Mouse (Mus musculus) monocyte, adult 2 months (primary cell): ENCODE measurements around the gene Adgrb2.

Experiments
- DNase-seq, 2 experiments: peaks; one replicate each; pipeline ENCODE4 v3.0.0; 2022; ENCODE audit warnings: low spot score in 2 of 2, low read depth in 1 of 2

Gene Adgrb2

DNA sequence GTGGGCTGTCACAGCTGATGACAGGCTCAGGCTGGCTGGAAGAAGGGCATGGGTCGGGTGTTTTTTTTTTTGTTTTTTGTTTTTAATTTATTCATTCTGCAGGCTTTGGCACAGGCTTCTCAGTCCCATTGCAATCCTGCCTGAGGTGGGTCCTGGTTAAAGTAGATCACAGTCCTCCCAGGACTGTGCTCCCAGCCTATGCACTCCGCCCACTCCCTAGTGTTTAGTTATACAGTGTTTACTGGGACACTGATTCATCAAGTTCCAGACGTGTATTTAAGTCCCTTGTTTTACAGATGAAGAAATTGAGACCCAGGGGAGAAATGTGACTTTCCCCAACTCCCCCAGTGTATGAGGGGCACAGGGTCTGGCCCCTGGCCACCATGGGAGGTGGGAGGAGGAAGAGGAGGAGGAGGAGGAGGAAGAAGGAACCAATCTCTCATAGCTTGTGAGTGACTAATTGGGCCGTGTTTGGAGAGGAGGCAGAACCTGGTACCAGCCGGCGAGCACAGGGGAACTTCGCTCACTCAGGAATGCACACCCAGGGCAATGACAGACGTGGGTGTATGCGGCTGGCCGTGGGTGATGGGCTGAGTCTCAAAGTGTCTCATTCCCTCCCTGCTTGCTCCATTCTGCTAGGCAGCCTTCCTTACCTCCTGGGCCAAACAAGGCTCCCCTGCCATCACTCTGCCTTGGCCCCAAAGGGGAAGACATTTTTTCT is 39.0 kb downstream of the Adgrb2 start:
- DNase-seq = no peak

DNA sequence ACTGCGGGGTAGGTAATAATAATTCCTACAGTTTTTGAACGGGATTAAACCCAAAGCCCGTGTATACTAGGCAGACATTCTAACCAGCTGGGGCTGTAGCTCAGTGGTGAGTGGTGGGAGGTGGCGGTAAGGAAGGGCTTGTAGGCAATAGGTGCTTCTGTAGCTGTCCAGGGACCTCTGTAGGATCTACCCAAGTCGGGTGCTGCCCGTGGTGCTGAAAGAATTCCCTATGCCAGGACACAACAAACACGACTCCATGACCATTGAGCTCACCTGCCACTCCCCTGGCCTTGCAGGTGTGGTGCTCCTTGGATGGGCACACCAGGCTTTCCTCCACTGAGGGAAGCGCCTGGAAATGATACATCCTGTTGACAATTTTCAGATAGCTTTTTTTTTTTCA is 40.9 kb downstream of the Adgrb2 start:
- DNase-seq = no peak

DNA sequence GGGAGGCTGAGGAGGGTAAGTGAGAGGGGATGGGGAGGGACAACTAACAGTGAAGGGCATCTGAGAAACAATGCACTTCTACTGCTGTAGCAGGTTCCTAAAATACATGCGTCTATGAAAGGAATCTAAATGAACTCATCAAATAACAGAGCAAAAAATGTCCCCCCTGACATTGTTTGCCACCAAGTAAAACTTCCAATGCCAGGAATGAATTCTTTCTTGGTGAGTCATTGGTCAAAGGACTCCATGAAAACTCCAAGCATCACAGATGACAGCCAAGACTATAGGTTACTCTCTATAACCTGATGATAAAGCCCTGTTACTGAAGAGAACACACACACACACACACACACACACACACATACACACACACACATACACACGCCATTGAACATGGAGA is 46.5 kb downstream of the Adgrb2 start:
- no peak for DNase-seq

DNA sequence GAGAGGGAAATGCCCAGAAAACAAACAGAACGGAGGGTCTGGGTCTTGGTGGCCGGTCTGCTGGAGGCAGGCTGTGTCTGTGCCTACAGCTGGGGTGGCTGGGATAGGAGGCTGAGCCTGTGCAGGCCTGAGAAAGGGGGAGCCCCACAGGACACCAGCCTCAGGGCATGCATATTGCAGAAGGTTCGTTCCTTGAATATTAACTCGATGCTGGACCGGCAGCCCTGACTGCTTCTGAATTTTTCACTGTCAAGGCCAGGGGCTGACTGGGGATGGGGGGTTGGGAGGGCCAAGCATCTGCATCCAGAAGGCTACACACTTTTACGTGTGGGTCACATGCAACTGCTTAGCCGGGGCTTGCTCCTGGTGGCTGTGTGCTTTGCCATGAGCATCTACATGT is 48.8 kb downstream of the Adgrb2 start:
- DNase-seq = no peak

DNA sequence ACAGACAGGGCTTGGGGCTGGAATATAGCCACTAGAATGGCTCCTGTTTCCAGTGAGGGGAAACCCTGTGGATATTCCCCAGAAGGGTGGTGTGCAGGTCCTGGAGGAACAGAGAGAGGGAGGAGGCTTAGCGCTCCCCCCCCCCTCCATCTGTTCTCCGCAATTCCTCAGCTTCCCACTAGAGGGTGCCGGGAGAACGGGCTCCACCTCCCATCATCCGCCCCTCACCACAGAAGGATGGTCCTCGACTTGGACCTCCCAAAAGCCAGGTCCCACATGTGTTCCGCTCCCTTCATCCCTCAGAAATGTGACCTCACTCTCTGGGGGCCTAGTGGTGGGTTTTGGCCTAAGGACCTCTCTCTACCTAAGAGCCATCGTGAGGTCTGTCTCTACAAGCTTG is 51.4 kb downstream of the Adgrb2 start:
- no peak for DNase-seq

DNA sequence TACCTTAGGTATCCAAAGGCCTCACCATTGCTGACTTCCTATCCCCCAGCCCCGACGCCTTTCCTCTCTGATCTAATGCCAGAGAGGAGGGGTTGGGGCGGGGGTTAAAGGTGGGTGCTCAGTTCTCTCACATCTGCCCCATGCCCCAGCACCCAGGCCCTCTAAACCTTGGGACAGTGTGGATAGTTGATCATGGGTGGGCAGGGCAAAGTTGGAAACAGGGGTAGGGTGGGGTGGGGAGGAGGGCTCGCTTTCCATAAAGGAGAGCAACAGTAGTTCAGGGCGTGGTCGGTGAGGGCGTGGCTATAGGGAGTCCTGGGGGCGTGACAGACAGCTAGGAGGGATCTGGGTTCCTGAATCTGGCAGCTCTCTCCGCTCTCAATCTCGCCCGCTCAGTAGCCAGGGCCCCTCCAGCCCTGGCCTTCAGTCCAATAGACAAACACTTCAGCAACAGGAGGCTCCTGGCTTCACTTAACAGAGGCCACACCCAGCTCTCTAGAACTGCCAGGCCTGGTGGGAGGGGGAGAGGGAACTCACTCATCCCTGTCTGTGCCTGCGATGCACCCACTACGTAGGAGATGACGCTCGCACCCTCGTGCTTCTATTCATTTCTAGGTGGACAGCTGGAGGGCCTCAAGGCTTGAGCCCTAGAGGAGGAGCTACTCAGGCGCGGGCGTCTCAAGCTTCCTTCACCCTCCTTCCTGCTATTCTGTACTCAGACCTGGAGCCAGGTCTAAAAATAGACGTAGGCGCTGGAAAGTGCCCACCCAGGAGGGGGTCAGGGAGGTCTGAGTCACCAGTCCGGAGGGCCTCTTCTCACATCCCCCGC is 52.1 kb downstream of the Adgrb2 start:
- no peak for DNase-seq

DNA sequence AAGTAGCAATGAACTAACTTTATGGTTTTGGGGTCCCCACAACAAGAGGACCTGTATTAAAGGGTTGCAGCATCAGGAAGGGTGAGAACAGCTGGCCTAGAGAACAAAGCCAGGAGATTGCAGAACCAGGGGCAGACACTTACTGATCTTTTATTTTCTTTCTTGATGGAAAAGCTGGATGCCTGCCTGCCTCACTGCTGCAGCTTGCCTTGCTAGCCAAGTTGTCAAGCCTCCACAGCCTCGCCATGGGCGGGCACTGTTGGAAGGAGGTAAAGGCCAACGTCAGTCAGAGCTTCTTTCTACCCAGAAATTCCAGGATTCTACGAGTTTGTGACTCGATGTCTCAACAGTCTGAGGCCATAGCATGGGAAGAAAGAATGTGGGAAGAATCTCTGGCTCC is 54.7 kb downstream of the Adgrb2 start:
- no peak for DNase-seq

DNA sequence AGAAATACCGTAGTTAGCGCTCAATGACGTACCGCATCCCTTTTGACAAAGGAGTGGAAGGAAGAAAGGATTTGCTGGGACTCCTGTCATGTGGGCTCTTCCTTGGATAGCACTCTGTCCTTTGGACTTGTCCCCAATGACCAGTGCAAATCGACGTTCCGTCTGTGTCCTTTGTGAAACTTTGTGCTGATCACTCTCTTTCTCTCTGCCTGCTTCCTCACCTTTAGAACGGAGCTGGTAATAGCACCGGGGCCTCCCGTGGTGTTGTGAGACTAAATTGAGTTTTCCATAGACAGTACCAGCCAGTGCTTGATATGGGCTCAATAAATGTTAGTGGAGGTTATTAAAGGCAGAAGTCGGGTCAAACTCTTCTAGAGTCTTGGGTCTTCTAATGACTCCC is 56.4 kb downstream of the Adgrb2 start:
- no peak for DNase-seq

DNA sequence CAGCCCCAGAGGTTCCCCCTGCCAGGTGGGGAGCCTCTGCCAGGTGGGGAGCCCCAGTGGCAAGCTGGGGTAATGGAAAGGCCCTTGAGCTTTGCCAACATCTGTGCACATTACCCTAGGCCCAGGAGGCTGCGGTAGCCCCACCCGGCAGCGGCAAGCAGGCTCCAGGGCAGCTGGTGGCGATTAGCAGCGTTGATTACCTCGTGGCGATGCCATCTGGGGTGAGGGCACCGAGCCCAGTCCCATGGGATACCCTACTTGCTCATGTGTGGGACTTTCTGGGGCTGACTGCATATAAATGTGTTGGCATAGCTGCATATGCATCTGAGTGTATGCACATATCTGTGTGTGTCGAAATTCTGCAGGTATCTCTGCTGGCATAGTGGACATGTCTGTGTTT is 59.5 kb downstream of the Adgrb2 start:
- DNase-seq = no peak

DNA sequence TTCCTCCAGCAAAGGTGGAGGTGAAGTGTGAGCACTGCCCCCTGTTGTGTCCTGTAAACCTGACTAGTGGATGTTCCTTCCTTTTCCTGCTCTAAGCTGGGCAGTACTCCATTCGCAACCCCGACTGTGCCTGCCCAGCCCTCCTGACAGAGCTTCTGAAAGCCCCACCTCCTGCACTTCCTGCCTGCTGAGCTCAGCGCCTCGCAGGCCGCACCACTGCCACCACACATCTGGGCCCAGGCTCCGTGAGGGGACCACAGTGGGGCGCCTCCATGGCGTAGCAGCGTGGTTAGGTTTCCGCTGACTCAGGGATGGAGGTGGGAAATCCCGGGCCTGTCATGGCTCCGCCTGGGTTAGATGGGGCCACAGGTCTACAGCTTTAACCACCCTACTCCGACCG is 60.9 kb downstream of the Adgrb2 start:
- no peak for DNase-seq

DNA sequence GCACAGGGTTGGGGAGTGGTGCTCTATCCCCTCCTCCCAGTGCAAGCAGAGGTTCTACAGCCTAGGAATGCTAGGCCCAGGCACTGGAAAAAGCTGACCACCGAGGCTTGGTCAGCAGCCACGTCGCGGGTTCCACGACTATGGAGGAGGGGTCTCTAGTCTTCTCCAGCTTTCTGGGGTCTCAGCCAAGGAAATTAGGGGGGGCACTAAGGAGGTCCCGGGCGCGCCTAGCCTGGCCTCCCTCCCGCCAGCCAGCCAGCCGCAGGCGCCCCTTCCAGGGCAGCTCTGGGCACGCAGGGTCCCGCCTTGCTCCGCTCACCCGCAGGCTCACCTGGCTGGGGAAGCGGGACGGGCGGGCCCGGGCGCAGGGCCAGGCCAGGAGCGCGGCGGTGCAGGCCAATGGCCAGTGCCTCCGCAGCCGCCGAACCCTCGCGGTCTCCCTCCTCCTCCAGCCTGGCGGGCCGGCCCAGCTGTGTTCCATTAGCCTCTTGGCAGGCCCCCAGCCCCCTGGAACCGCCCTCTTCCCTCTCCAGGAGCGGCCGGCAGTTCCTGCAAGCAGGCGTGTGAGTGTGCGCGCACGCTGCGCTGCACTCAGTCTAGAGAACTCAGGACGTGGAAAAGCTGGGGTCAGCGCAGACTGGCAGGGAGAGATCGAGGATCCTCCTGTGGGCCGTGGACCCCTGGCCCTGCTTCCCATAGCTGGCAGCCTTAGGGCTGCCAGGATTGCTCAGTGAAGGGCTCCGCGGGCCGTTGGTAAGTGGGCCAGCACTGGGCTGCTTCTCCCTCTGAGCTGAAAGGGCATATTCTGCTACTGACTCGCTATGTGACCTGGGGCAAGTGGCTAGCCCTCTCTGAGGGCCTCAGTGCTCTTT is 62.9 kb downstream of the Adgrb2 start, which contains the start of gene Col16a1:
Gene Col16a1 (plus strand): TSS at position 510 of the 872 bp plus-strand sequence.
- DNase-seq = no peak

DNA sequence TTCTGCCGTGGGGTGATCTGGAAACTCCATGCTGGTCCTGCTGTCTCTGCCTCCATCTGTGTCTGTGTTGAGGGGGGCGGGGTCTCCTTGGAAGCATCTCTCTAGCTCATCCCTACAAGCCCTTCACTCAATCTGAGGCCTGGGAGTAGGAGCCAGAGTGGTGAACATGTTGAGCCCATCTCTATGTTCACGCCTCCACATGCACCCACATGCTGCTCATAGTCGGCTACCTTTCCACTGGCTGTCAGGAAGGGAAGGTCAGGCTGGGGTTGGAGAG is 63.5 kb downstream of the Adgrb2 start:
- no peak for DNase-seq

DNA sequence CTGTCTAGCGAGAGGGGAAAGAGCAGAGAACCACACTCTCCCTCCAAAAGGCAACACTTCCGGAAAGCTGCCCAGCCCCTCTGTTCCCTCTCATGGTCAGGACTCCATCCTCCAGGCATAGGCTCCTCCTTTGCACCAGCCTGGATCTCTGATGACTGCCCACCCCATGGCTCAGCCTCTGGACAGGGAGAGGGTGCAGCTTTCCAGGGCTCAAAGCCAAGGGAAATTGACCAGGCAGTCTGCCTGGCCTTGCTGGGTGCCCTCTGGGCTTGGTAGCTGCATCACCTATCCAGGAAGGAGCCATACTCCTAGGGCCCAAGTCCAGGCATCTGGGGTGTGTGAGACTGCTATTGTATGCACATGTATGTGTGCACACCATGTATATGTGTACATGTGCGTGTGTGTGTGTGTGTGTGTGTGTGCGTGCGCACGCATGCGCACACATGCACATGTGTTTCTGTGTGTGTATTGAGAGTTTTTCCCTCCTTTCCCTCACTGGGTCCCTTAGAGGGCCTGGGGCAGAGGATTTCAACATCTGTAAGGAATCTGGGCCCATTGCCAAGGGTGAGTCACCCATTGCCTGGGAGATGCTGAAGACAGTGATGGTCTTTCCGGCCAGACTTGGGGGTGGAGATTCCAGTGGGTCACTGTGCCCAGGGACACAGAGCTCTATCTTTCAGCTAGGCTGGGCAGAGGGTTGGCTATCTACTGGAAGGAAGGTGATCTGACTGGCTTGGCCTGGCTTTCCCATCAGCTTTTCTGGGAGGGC is 65.6 kb downstream of the Adgrb2 start:
- no peak for DNase-seq

DNA sequence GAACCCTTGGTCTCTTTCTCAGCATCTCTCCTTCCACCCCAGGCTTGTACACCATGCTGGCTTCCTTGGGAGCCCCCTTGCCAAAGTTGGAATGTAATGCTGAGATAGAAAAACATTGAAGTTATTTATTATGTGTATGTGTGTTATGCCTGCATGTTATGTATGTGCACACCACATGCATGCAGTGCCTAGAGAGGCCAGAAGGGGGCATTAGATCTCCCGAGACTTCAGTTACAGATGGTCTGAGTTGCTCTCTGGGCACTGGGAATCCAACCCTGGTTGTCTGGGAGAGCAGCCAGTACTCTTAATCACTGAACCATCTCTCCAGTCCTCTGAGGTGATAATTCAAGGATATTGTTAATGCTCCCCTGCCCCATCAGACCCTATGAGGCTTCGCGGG is 67.6 kb downstream of the Adgrb2 start:
- no peak for DNase-seq

DNA sequence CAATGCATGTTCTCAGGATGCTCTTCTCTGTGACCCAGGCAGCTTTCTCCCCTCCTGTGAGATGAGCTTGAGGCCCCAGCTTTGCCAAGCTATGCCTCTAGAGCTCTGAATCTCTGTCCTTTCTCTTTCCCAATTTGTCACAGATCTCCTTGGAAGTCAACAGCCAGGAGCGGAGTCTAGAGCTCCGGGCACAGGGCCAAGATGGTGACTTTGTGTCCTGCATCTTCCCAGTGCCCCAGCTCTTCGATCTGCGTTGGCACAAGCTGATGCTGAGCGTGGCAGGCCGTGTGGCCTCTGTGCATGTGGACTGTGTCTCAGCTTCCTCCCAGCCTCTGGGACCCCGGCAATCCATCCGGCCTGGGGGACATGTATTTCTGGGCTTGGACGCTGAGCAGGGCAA is 68.4 kb downstream of the Adgrb2 start:
- DNase-seq = no peak

DNA sequence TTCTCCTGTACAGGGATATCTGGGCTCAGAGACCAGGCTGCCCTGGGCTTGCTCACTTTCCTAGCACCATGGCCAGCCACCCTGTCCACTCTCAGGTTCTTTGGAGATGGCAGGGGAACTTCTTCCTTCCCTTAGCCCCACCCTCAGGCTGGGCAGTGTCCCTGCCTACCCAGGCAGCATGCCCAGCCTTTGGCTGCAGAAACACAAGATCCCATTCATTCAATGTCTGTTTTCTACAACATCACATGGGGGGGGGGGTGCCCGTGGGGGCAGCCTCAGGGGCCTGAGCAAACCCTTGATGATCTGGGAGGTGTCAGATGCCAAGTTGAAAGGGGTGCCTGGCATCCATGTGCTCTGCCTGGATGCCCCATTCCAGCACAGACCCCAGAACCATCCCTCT is 70.1 kb downstream of the Adgrb2 start:
- DNase-seq = no peak

DNA sequence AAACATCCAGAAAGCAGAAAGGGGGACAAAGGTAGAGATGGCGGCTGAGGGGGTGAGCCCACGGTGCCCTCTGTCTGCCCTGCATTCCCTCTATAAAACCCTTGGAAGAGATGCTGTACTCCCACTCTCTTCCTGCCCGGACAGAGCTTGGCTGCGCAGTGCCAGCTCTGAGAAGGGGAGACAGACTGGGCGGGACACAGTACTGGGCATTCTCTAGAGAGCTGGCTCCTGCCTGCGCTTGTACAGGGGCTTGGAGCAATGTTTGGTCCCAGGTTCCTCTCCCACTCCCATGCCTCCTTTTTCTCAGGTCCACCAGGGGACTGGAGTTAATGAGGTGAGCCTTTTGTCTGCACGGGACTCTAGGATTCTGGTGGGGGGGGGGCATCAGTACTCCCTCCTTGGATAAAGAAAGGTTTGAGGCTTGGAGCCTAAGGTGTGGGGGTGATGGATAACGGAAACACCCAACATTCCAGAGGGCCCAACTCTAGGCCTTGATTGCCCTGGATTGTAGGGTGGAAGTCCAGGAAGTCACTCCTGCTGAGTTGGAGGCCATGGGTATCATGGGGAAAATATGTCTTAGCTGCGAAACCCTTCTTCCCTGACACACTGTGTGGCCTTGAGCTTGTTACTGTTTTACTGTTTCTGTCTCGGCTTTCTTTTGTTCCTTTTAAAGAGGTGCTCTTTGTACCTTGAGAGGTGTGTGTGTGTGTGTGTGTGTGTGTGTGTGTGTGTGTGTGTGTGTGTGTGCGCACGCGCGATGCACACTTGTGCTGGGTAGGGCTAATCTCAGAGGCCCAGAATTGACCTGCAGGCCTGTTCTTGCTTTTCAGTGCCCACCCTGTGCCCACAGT is 70.7 kb downstream of the Adgrb2 start:
- DNase-seq = no peak

DNA sequence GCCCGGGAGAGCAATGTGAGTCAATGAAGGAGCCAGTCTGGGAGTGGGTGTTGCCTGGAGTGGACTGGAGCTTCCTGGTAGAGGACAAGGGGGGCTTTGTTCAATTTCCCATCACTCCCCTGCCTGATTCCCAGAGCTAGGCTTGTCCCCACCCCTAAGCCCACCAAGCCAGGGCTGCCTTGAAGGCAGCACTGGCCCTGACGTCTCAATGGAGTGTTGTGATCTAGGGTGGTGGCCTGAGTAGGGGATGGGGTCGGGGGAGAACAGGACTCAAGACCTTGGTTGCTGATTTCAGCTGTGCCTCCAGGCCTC is 71.3 kb downstream of the Adgrb2 start:
- no peak for DNase-seq

DNA sequence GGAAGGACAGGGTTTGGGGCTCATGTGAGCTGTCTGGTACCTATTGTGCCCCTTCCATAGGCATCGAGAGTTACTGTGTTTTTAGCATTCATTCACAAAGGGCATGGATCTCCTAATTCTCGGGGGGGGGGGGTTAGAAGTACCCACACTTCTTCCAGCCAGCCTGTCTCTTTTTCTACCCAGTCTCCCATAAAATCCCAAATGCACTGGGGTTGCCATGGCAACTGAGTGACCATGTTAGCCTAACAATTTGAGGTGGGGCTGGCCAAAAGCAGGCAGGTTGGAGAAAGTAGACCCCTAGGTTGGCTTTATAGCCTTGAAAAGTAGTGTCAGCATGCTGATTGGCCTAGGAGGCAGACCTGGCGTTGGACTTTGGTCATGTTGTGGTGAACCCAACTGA is 71.8 kb downstream of the Adgrb2 start:
- DNase-seq = no peak

DNA sequence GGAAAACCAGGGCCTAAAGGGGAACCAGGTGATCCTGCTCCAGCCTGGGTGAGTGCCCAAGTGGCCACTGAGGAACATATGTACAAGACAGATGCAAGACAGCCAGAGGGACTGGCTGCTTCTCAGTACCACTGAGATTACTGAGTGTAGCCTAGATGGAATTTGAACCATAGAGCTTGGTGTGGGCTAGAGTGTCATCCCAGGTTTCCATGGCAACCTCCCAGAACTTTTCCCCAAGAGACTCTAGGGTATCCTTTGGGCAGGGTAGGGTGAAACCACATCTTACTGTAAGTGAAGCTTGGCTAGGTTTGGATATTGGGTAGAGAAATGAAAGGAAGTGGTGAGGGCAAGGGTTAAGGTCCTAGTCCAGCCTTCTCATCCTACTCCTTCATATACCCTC is 76.3 kb downstream of the Adgrb2 start:
- no peak for DNase-seq

DNA sequence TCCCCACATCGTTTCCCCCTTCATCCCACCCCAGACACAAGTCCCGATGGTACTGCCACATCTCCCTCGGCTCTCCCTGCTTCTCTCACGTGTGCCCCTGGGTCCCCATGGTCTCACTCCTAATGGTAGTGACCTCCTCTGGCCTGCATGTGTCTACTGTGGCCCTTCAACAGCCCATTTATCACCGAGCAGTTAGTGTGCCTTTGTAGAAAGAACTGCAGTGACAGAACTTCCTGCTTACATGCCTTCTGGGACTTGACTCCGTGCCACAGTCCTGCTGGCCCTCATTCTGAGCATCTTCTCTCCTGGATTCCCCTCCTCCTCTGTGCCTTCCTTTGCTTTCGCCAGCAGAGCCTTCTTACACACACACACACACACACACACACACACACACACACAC is 78.5 kb downstream of the Adgrb2 start:
- no peak for DNase-seq
